Mouse (Mus musculus) right cerebral cortex, postnatal 36 days (tissue): ENCODE data around the gene Lamb3.

Experiments
- DNase-seq, 2 experiments: peaks; one replicate each; pipeline ENCODE4 v3.0.0; 2022; ENCODE audit warnings: low spot score in 2 of 2, mixed read lengths in 1 of 2

Gene Lamb3

DNA sequence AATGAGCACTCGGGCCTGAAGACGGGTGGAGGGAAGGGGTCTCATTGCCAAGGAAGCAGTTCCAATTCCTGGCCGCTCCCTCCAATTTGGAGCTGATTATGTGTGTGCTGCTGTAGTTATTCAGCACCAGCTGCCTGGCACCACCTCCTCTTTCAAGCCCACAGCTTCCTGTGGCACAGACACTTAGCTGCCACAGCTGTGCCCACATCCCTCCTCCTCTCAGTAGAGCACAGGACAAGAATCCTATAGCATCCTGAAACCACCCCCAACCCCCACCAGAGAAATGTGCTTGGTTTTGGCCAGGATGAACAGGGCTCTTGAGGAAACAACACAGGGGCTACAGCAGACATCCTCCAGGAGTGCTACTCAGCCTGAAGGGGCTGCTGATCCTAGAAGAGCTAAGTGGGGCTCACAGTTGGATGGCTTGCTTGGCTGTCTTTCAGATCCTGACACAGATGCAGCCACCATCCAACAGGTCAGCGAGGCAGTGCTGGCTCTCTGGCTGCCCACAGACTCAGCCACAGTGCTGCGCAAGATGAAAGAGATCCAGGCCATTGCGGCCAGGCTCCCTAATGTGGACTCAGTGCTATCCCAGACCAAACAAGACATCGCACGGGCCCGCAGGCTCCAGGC lies 131.0 kb downstream of the Lamb3 start:
- DNase-seq = peak; percentile 80 to 86

DNA sequence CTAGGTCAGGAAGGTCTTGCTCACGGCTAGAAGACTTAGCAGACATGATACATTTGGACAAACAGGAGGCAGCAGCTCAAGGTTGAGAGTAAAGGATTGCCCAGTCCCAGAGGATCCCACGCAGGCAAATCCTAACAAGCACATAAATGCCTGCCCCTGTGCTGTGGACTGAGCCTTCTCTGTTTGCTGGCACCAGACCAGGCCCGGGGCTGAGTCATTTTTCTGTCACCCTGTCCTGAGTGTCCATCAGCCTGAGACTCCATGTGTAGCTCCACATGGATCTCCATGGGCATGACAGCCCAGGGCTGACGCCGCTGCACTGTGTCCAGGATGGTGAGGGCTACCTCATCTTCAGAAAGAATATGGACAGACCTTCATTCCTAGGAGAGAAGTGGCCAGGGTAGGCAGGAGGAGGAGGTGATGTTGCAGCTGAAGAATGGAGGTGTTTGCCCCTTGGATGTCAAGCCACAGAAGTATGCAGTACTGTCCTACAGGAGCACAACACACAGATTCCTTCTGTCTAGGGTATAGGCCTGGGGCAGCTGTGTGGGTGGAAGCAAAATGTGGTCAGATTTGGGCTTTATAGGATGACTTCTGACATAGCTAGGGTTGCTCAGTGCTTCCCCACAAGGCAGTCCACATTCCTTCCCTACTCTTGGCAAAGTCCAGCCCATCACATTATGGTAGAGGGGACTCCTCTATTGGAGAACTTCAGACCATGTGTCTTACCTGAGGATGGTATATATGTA lies 134.9 kb downstream of the Lamb3 start:
- no peak for DNase-seq

- no peak for DNase-seq
Observed at GRCm38 (mm10) chr1:193343853-193344252, 136.4 kb downstream of the Lamb3 start.

- DNase-seq = no peak
Observed at GRCm38 (mm10) chr1:193344976-193345375, 137.5 kb downstream of the Lamb3 start.

GRCm38 (mm10) chr1:193346908-193347307 lies 139.4 kb downstream of the Lamb3 start:
- no peak for DNase-seq

- no peak for DNase-seq
Observed at GRCm38 (mm10) chr1:193348261-193348962, 140.9 kb downstream of the Lamb3 start.

GRCm38 (mm10) chr1:193349702-193350545 lies 142.4 kb downstream of the Lamb3 start:
- DNase-seq = no peak

- peak; percentile 76 to 86 for DNase-seq
Observed at GRCm38 (mm10) chr1:193350546-193350801, 143.0 kb downstream of the Lamb3 start.

GRCm38 (mm10) chr1:193351583-193351982 lies 144.1 kb downstream of the Lamb3 start:
- DNase-seq = peak in 1 of 2 experiments; percentile 66

GRCm38 (mm10) chr1:193359199-193359598 lies 151.7 kb downstream of the Lamb3 start:
- no peak for DNase-seq

DNA sequence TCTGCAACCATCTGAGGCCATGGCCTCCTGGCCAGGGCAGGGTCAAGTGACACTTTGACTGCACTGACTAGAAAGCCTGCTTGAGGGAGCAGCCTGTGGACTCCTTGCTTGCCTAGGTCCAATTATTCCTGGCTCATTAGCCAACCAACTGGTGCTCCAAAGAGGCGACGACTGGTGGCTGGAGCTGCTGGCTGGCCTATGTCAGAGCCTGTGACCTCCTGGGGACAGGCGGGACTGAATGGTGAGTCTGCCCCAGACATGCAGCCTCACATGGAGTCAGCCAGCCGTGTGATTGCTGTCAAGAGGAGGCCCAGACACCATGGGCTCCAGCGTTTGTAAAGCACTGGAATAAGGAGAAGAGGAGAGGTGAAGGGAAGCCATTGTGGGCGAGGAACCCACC lies 153.7 kb downstream of the Lamb3 start:
- no peak for DNase-seq

DNA sequence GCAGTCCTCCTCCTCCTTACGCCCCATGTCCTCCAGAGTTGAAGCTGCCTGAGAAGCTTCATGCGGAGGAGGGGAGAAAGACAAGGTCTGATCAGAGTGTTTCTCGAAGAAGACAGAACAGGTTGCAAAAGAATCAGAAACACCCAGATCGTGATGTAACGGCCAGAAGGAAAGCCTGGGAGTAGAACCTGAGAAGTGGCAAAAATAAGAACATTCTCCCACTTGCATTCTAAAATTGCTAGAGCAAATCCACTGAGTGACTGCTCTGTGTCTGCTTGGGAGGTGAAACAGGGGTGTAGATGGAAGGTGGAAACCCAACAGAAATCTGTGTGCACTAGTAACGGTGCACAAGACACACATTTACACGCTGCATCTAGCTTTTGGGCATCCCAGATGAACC lies 154.6 kb downstream of the Lamb3 start:
- DNase-seq = no peak

GRCm38 (mm10) chr1:193363801-193364231 lies 156.3 kb downstream of the Lamb3 start:
- peak; percentile 52 to 53 for DNase-seq

- peak; percentile 70 to 76 for DNase-seq
Observed at GRCm38 (mm10) chr1:193368055-193368454, 160.6 kb downstream of the Lamb3 start.

DNA sequence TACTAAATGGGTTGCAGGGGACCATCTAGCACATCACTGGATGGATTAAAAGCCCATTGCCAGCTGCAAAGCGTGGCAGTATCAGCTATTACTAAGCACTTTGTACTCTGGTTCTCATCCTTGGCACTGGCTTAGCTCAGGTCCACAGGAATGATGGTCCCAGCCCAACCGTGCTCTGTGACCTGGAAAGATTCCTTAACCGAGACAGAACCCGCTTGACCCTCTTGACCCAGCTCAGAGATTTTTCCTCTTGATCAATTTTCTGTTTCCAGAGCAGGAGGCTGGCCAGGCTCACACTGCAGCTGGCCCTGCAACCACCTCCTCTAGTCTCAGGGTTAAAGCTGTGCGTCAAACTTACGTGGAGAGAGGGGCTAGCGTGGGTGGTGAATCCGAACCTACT lies 161.6 kb downstream of the Lamb3 start:
- no peak for DNase-seq

GRCm38 (mm10) chr1:193370096-193370495 lies 162.6 kb downstream of the Lamb3 start, which contains the start of gene Camk1g:
TSS of gene Camk1g (minus strand) at chr1:193370298.
- no peak for DNase-seq

DNA sequence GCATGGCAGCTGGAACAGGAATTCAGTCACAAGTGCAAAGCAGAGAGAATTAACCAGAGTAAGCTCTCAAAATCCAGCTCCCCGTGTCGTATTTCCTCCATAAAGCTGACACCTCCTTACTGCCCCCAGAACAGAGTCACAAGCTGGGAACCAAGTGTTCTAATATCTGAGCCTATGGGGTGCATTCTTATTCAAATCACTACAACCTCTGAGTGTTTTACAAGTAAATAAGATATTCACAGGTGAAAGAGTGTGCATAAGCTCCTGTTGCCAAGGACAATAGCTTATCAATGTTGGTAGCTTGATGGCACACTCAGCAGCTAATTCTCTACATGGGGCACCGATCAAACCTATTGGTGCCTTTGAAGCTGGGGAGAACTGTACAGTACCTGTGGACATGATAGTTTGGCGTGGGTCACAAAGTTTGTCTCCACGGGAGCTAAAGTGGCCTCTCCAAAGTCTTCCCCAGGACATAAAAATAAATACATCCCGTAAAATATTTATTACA lies 166.5 kb downstream of the Lamb3 start:
- DNase-seq = no peak

DNA sequence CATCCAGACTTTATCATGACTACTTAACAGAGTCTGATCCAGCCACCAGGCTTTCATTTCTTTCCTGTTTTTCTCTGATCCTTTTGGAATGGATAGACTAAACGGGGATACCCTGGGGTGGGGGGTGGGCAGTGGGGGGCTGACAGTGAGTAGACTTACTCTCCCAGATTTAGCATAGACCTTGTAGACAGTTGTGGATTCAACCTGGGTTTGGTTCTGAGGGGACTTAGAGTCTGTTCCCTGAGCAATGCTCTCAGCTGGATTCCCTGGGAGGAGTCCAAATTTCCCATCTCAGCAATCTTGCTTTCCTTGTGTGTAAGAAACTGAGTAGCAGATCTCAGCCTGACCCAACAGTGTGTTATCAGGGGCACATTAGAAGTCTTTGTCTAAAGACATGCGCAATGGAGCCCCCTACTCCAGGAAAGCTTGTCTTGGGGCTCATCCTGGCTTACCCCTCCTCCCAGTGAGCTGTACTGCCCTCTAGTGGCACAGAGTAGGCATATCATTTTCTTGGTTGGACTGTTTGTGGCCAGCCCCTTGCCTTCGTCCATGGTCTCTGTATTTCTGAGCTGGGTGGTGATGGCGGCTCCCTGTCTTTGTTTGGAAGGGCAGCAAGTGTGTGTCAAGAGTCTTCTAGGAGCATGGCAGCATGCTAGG lies 169.1 kb downstream of the Lamb3 start:
- DNase-seq = no peak

- DNase-seq = no peak
Observed at GRCm38 (mm10) chr1:193379634-193380033, 172.1 kb downstream of the Lamb3 start.

- no peak for DNase-seq
Observed at GRCm38 (mm10) chr1:193380877-193381276, 173.4 kb downstream of the Lamb3 start.
